Mouse (Mus musculus) heart, embryonic 11.5 days (tissue): ENCODE data around the gene Cdca4. TPM values are rescaled to one million over a fixed set of nuclear protein-coding genes. Genes with fewer than 3 reads are reported as not detected.

Experiments used
- ATAC-seq: fragments of 200-750 bp; cut with Nextera tagmentation; replicated peaks from 2 replicates; pipeline ENCODE4 v1.8.0; 2017; ENCODE audit warnings: moderate library complexity; ENCODE audit not compliant: insufficient number of reproducible peaks, low FRiP score, low TSS enrichment
- H3K27ac ChIP-seq: fragments of 300-500 bp; sonication (generic); 2 replicates; pipeline ENCODE4 v1.5.1; 2014; ENCODE audit warnings: mild to moderate bottlenecking, low read depth, low read length
- H3K27me3 ChIP-seq: fragments of 300-500 bp; sonication (generic); 2 replicates; pipeline ENCODE4 v1.6.1; 2014; ENCODE audit warnings: mild to moderate bottlenecking, low read length, mixed read lengths; ENCODE audit not compliant: control insufficient read depth, insufficient read depth
- H3K36me3 ChIP-seq: fragments of 300-500 bp; sonication (generic); 2 replicates; pipeline ENCODE4 v1.6.1; 2014; ENCODE audit warnings: mild to moderate bottlenecking, low read length, moderate library complexity, mixed read lengths; ENCODE audit not compliant: control insufficient read depth, insufficient read depth
- H3K4me1 ChIP-seq: fragments of 300-500 bp; sonication (generic); 2 replicates; pipeline ENCODE4 v1.6.1; 2014; ENCODE audit warnings: low read length; ENCODE audit not compliant: control insufficient read depth, insufficient read depth
- H3K4me2 ChIP-seq: fragments of 300-500 bp; sonication (generic); 2 replicates; pipeline ENCODE4 v1.6.1; 2014; ENCODE audit warnings: mild to moderate bottlenecking, moderate library complexity
- H3K4me3 ChIP-seq: fragments of 300-500 bp; sonication (generic); 2 replicates; pipeline ENCODE4 v1.5.1; 2014; ENCODE audit warnings: low read depth, low read length
- H3K9ac ChIP-seq: fragments of 300-500 bp; sonication (generic); 2 replicates; pipeline ENCODE4 v1.6.1; 2014; ENCODE audit warnings: mild to moderate bottlenecking, low read depth, low read length, moderate library complexity
- H3K9me3 ChIP-seq: fragments of 300-500 bp; sonication (generic); replicated peaks from 2 replicates; pipeline ENCODE4 v1.6.1; 2016; ENCODE audit warnings: low read length; ENCODE audit not compliant: control insufficient read depth
- WGBS: fragments of 180-500 bp; shearing (Covaris S2); extraction: QIAGEN DNeasy Blood & Tissue Kit; methylation state at CpG from one replicate; pipeline ENCODE4 v1.1.7; 2014; ENCODE audit not compliant: insufficient replicate concordance; 5-methylcytosine and 5-hydroxymethylcytosine counted together
- polyA plus RNA-seq: library from polyadenylated mRNA; unstranded; fragments of >200 nt; fragmentation: Nextera tagmentation; extraction: Ambion mirVana; gene quantifications from 2 replicates; pipeline ENCODE4 v1.2.1, GENCODE M21; 2014

The Cdca4 gene
- polyA plus RNA-seq, 1 experiment from 2014 or later, result 62.8 TPM

- Histone ChIP-seq H3K27me3 (no peaks in the 10 kb centered on the region), H3K9ac (no peak overlapping the region), H3K36me3 (0 out of 2 replicates have a peak, but pooled peaks cover 5% of the 10 kb centered on the region), H3K27ac (no peak overlapping the region), H3K4me3 (no peak overlapping the region), H3K9me3 (no peaks in the 10 kb centered on the region), H3K4me1 (peaks cover 30% of the 10 kb centered on the region), H3K4me2 (no peak overlapping the region)
- WGBS, result 86% methylated on average over 7 of the region's 7 CpGs
- ATAC-seq, result no peak
Measured at GRCm38 (mm10) chr12:112813370-112813769, 15.9 kb downstream of the Cdca4 start.

- no peaks in the 10 kb centered on the region for H3K9me3 ChIP-seq
- H3K9ac ChIP-seq, result no peak overlapping the region
- no peaks in the 10 kb centered on the region for H3K36me3 ChIP-seq
- peaks cover 28% of the 10 kb centered on the region for H3K4me1 ChIP-seq
- ATAC-seq, result no peak
- no peaks in the 10 kb centered on the region for H3K27me3 ChIP-seq
- H3K4me2 ChIP-seq, result peak overlapping the region; percentile 97
- peak overlapping the region; percentile 69 for H3K4me3 ChIP-seq
- H3K27ac ChIP-seq, result peak overlapping the region; percentile 73; the same call in 1 of the 2 replicates
- WGBS, result 44% methylated on average over 19 of the region's 19 CpGs
Measured at GRCm38 (mm10) chr12:112810092-112810885, 18.9 kb downstream of the Cdca4 start.

GRCm38 (mm10) chr12:112809641-112810040 is 19.6 kb downstream of the Cdca4 start:
- ATAC-seq, result no peak
- no peak overlapping the region for H3K27ac ChIP-seq
- H3K4me1 ChIP-seq, result peaks cover 28% of the 10 kb centered on the region
- H3K9me3 ChIP-seq, result no peaks in the 10 kb centered on the region
- H3K36me3 ChIP-seq, result no peaks in the 10 kb centered on the region
- peak overlapping the region; percentile 69 for H3K4me3 ChIP-seq
- peak overlapping the region; percentile 72 for H3K9ac ChIP-seq
- WGBS, result 22% methylated on average over 8 of the region's 8 CpGs
- H3K27me3 ChIP-seq, result no peaks in the 10 kb centered on the region; the same call in none of the 2 replicates
- peak overlapping the region; percentile 97 for H3K4me2 ChIP-seq

GRCm38 (mm10) chr12:112808587-112809364 is 20.4 kb downstream of the Cdca4 start, which contains the start of gene Clba1:
Gene Clba1, plus strand, starts transcription at chr12:112808937.
- H3K9me3 ChIP-seq, result no peaks in the 10 kb centered on the region
- 2% methylated on average over 62 of the region's 64 CpGs for WGBS
- no peaks in the 10 kb centered on the region for H3K36me3 ChIP-seq
- peak within 1 kb of the TSS; percentile 69 for H3K4me3 ChIP-seq
- peak; percentile 85 for ATAC-seq
- H3K4me2 ChIP-seq, result peak within 1 kb of the TSS; percentile 97
- H3K4me1 ChIP-seq, result peaks cover 28% of the 10 kb centered on the region
- no peaks in the 10 kb centered on the region; the same call in none of the 2 replicates for H3K27me3 ChIP-seq
- peak within 1 kb of the TSS; percentile 72 for H3K9ac ChIP-seq
- H3K27ac ChIP-seq, result peak within 1 kb of the TSS; percentile 42; the same call in 1 of the 2 replicates

- H3K27ac ChIP-seq, result no peak overlapping the region
- H3K36me3 ChIP-seq, result no peaks in the 10 kb centered on the region
- peak overlapping the region; percentile 97 for H3K4me2 ChIP-seq
- peaks cover 2% of the 10 kb centered on the region for H3K27me3 ChIP-seq
- no peak overlapping the region for H3K9ac ChIP-seq
- peak; percentile 14; the same call in 1 of the 2 replicates for ATAC-seq
- peak overlapping the region; percentile 69 for H3K4me3 ChIP-seq
- H3K4me1 ChIP-seq, result peaks cover 28% of the 10 kb centered on the region
- no peaks in the 10 kb centered on the region for H3K9me3 ChIP-seq
- WGBS, result 62% methylated on average over 5 of the region's 5 CpGs
Measured at GRCm38 (mm10) chr12:112808212-112808586, 21.0 kb downstream of the Cdca4 start.

- H3K27ac ChIP-seq, result no peak overlapping the region
- H3K4me1 ChIP-seq, result peaks cover 28% of the 10 kb centered on the region
- WGBS, result 80% methylated on average over 4 of the region's 4 CpGs
- H3K9me3 ChIP-seq, result no peaks in the 10 kb centered on the region
- H3K9ac ChIP-seq, result no peak overlapping the region
- H3K4me3 ChIP-seq, result no peak overlapping the region
- H3K4me2 ChIP-seq, result no peak overlapping the region
- no peaks in the 10 kb centered on the region for H3K36me3 ChIP-seq
- no peak for ATAC-seq
- H3K27me3 ChIP-seq, result peaks cover 6% of the 10 kb centered on the region
Measured at GRCm38 (mm10) chr12:112807796-112808195, 21.4 kb downstream of the Cdca4 start.

GRCm38 (mm10) chr12:112806044-112806443 is 23.2 kb downstream of the Cdca4 start:
- peaks cover 20% of the 10 kb centered on the region for H3K27me3 ChIP-seq
- no peak for ATAC-seq
- no peak overlapping the region for H3K4me2 ChIP-seq
- peaks cover 24% of the 10 kb centered on the region for H3K4me1 ChIP-seq
- no peak overlapping the region for H3K27ac ChIP-seq
- H3K4me3 ChIP-seq, result no peak overlapping the region
- H3K9ac ChIP-seq, result no peak overlapping the region
- H3K9me3 ChIP-seq, result no peaks in the 10 kb centered on the region
- H3K36me3 ChIP-seq, result no peaks in the 10 kb centered on the region
- WGBS, result 54% methylated on average over 6 of the region's 6 CpGs

- H3K4me2 ChIP-seq, result no peak overlapping the region
- H3K36me3 ChIP-seq, result no peaks in the 10 kb centered on the region
- H3K9me3 ChIP-seq, result no peaks in the 10 kb centered on the region
- 56% methylated on average over 13 of the region's 13 CpGs for WGBS
- peaks cover 34% of the 10 kb centered on the region for H3K27me3 ChIP-seq
- H3K4me3 ChIP-seq, result no peak overlapping the region
- no peak overlapping the region for H3K27ac ChIP-seq
- H3K4me1 ChIP-seq, result peaks cover 16% of the 10 kb centered on the region
- H3K9ac ChIP-seq, result no peak overlapping the region
- ATAC-seq, result no peak
Measured at GRCm38 (mm10) chr12:112804046-112804445, 25.2 kb downstream of the Cdca4 start.
